Mouse (Mus musculus) gastrocnemius, adult 2 months (tissue): Measurements from ENCODE around the gene Slc10a3. TPM values are rescaled to one million over a fixed set of nuclear protein-coding genes. Genes with fewer than 3 reads are reported as not detected.
A peak's percentile ranks its signal among the peaks of the same experiment; 100 is the strongest.
"Not testable (repeated sequence)": the region's sequence is repeated elsewhere in the genome, so short reads cannot be mapped to it uniquely, and the experiment has no call there.

Experiments
- DNase-seq: peaks from one replicate; pipeline ENCODE4 v3.0.0; 2022
- H3K27ac ChIP-seq: fragments of 200-600 bp; 2 replicates; pipeline ENCODE4 v1.8.1; 2022; ENCODE audit warnings: mild to moderate bottlenecking
- H3K4me3 ChIP-seq: fragments of 200-600 bp; 2 replicates; pipeline ENCODE4 v1.8.1; 2022; ENCODE audit warnings: mild to moderate bottlenecking, moderate library complexity
- CTCF ChIP-seq: fragments of 200-600 bp; IDR thresholded peaks from 2 replicates; pipeline ENCODE4 v1.8.1; 2022; ENCODE audit warnings: antibody characterized with exemption, mild to moderate bottlenecking, moderate library complexity
- intact Hi-C: fragments of 180-260 bp; cut with DNase I; formaldehyde crosslinking; loops from one replicate; pipeline ENCODE4 v1.15.1; 2025
- long read RNA-seq, 2 experiments: library from polyadenylated mRNA; stranded (forward); transcript quantifications; one replicate each; pipeline ENCODE4 v2.0.0; 2021
- total RNA-seq, 2 experiments: library from RNA; stranded (reverse); gene quantifications; 2 replicates each; pipeline ENCODE4 v1.2.3; 2021

The Slc10a3 gene
- 1 to 10 TPM; 2.5 TPM for total RNA-seq
- long read RNA-seq, experiment 1, partial matches to known transcripts = 1 of 4 reads
- long read RNA-seq, experiment 1, other reads (novel, unspliced or antisense) = 0 of 4 reads
- long read RNA-seq, experiment 2, partial matches to known transcripts = 0 of 1 reads
- long read RNA-seq, experiment 2, other reads (novel, unspliced or antisense) = 0 of 1 reads

DNA sequence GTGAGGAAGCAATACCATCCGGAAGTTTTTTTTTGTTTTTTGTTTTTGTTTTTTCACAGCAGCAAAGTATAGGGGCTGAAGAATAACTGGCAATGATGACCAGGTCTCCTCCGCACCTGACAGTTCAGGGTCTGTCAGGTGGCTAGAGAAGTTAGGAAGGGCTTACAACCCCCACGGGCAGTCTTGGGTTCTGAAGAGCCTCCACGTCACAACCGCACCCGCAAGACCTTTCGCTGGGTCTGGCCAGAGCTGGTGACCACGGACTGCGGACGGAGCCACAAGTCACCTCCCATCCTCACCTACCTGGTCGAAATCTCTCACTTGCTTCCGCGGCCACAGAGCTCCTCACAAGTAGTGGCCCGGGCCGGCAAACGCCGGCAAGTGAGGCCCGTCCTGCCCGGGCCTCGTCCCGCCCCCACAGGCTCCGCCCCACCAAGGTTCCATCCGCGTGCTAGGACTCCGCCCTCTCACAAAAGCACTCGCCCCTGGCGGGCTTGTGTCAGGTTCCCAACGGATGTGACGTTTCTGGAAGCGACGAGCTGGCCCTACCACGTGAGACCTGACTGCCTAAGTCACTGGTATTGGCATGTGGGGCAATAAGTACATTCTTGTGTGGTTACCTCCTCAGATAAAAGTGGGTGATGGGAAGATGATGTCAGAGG, at the start of gene Slc10a3, which contains the start of gene Ubl4a:
Gene Slc10a3, minus strand, starts transcription at position 462 of the 662 bp plus-strand sequence.
Gene Ubl4a, minus strand, starts transcription at position 331 of the 662 bp plus-strand sequence.
- intact Hi-C loops = no loop called here
- peak; percentile 93 for DNase-seq
- H3K4me3 ChIP-seq = peak within 1 kb of the TSS; percentile 77

DNA sequence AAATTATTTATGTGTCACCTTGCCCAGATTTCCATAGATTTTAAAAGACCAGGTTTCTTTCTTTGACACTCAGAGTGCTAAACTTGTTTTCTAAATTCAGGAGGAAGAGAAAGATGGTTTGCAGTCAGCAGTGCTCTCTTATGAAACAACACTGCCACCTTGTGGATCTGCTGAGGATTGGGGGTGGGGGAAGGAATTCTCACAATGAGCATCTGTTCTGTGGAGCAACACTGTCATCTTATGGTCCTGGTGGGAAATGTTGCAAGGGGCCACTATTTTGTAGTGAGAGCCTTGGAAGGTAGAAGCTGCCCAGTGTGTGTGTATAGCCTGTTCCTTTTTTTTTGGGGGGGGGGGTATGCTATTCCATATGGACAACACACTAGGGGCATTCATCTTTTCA, 40.2 kb upstream of the Slc10a3 start:
- DNase-seq = peak; percentile 65
- Histone ChIP-seq H3K4me3 (no peak overlapping the region), H3K27ac (no peak overlapping the region)
- intact Hi-C loops = loop anchor here (1.0 to 5.0 kb wide), 5 partner anchors 164 to 616 kb away; partner anchors contain the start of genes Flna, Hcfc1 and Irak1
- peak; percentile 94 for TF ChIP-seq CTCF

More for the DNA sequence above, at the start of gene Slc10a3, which contains the start of gene Ubl4a:
- TF ChIP-seq CTCF = no peak
- peak within 1 kb of the TSS; percentile 82 for H3K27ac ChIP-seq

DNA sequence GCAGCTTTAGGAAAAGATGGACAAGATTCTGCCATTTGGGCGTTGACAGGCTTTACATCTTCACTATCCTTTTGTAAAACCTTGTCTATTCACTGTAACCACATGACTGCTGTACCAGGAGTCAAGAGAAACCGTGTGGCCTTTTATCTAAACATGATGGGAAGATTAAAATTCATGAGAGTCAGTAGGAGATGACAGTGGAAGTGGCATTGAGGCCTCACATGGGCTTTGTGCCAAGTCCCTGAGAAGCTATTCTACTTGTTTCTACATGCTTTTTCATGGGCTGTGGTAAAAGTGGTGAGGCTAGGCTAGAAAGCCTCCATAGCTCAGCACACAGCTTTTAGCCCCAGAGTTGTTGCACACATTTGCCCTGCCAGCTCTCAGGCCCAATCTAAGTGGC, 35.2 kb upstream of the Slc10a3 start:
- intact Hi-C loops = no loop called here
- H3K4me3 ChIP-seq = no peak overlapping the region
- no peak for DNase-seq
- H3K27ac ChIP-seq = no peak overlapping the region
- TF ChIP-seq CTCF = no peak

DNA sequence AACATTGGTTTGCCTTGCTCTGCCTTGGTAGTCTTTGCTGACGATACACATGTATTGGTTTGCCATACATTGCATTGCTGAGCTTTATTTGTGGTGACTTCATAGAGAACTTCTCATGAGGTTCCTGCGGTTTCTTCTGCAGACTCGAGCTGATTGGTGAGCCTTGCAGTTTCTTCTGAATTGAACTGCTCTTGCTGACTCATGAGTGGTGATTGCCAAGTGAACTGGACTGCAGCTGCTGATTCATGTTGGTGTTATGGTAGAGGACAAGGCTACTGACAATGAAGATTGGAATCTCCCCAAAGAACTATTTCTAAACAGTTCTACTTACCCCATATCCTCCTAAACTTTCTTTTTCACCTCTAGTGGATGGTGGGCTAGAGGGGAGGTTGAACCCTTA, 27.0 kb upstream of the Slc10a3 start:
- H3K27ac ChIP-seq = no peak overlapping the region
- intact Hi-C loops = no loop called here
- H3K4me3 ChIP-seq = no peak overlapping the region
- no peak for DNase-seq
- no peak for TF ChIP-seq CTCF

DNA sequence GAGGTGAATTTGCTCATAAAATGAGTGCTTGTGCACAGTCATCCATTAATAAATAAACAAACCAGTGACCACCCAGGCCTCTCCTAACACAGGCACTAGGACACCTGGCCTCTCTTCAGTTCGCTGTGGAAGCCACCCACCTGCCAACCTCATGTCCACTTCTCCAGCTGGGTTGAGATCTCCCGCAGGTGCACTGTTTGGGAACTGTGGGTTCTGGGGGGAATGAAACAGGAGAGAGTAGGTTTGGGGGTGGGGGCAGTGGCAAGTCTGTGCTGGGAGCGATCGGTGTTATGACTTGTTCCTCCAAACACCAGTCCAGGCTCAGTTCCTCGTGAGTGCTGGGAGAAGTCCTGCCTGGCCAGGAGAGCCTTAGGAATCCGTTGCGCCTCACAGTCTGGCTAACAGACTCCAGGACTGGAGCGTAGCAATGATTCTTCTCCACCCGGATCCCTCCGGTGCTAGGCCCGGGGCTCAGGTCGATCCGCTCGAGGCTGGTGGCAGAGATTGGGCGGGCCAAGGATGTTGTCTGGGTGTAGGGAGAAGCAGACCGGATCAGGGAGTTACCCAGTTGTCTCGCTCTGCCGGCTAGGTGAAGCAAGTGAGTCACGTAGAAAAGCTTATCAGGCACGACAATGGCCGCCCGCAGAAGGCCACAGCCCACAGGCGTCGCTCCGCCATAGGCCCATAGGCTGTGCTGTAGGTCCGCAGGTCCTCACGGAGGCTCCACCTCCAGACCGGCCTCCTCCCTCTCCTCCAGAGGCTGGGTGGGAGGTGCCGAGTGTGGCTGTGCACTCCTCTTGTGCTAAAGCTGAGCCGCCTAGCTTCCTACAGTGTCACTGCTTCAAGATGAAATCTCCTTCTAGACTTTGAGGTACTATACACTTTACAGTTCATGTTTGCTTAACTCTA, 19.6 kb upstream of the Slc10a3 start, which contains the start of the genes Fam3a and Ikbkg:
Gene Fam3a, minus strand, starts transcription at position 738 of the 909 bp plus-strand sequence.
Gene Ikbkg, plus strand, starts transcription at position 756 of the 909 bp plus-strand sequence.
- intact Hi-C loops = loop anchor here (5.0 kb wide), 1 partner anchor 145 kb away; the partner anchor contains the start of gene Flna
- peak within 1 kb of the TSS; percentile 79 for H3K4me3 ChIP-seq
- peak; percentile 89 for DNase-seq
- H3K27ac ChIP-seq = peak within 1 kb of the TSS; percentile 92
- peak; percentile 59 for TF ChIP-seq CTCF

DNA sequence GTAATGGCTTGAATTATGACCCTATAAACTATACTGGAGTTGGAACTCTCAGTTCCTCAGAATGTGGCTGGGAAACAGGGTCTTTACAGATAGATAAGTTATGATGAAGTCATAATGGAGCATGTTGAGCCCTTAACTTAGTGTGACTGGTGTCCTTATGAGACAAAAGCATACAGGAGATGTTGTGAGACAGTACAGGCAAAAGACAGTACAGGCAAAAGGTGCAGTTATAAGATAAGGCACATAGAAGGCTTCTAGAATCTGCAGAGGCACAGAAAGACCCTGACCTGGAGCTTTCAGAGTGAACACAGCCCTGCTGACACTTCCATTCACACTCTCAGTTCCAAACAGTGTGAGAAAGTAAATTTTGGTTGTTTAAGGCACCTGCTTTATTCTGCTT, 15.0 kb upstream of the Slc10a3 start:
- H3K27ac ChIP-seq = no peak overlapping the region
- TF ChIP-seq CTCF = no peak
- no peak overlapping the region for H3K4me3 ChIP-seq
- no peak for DNase-seq
- intact Hi-C loops = no loop called here

DNA sequence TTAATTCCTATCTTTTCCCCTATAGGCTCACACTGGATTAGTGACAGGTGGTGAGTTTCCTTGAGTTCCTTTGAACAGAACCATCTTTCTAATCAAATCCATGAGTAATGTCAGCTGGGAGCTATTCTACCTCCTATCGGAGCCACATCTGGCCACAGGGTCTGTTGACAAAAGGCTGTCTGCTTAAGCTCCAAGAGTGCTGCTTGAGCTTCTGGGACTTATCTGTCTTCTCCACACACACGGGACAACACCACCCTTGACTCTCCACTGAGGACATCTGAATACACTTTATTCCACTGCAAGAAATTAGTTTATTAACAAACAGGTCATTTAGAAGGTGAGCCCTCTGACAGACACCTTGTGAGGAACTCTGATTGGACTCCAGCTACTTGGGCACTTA, 11.3 kb upstream of the Slc10a3 start:
- H3K27ac ChIP-seq = no peak overlapping the region
- no peak for DNase-seq
- no peak for TF ChIP-seq CTCF
- intact Hi-C loops = no loop called here
- H3K4me3 ChIP-seq = no peak overlapping the region

DNA sequence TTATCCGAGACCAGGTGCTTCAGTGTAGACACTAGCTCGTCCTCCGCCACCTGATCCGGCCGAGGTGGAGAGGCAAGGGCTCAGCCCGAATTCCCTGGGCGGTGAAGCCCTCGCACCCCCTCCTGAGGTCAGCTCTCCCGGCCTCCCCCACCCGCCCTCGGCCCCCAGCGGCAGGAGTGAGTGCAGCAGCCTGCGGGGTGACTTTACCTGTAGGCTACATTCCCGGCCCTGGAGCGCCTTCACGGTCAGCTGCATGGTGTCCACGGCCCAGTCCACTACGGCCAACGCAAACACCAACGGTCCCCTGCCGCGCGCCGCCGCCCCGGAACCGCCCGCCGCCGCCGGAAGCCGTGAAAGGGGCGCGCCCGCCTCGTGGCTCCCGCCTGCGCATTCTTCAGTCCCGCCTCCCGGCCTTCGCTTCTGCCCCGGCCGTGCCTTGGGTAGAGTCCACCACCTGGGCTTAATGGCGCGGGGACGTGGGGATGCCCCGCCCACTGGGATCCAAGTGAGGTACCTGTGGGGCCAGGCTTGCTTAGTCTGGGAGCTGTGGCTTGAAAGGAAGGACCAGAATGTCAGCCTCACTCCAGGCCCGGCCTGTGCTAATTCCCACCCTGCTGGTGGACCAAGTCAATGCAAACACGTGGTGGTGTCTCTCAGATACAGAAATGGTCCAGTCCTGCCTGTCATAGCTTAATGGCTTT, 4.8 kb downstream of the Slc10a3 start:
- Histone ChIP-seq H3K4me3 (peak overlapping the region; percentile 71), H3K27ac (peak overlapping the region; percentile 93)
- intact Hi-C loops = loop anchor here (5.0 kb wide), 1 partner anchor 61 kb away; no protein-coding TSS in a partner anchor
- peak; percentile 20; the same call in 1 of the 2 replicates for TF ChIP-seq CTCF
- peak; percentile 86 for DNase-seq

DNA sequence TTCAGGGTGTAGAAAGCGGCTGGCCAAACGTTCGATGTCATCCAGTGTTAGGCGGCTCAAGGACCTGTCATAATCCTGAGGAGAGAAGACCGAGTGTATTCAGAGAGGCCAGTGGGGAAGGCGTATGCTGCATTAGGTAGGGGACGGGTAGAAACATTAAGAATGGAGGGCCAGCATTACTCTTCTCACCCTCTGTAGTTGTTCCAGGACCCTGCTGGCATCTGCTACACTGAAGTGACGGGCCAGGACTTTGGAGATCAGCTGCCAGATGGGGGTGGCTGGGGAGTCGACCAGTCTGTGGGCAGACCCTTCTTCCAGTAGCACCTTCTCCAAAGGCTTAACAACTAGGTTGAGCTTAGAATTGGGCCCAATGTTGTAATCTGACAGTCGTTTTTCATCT, 5.6 kb downstream of the Slc10a3 start:
- no peak for DNase-seq
- TF ChIP-seq CTCF = no peak
- intact Hi-C loops = loop anchor here (5.0 kb wide), 1 partner anchor 60 kb away; no protein-coding TSS in a partner anchor
- peak overlapping the region; percentile 93 for H3K27ac ChIP-seq
- peak overlapping the region; percentile 71 for H3K4me3 ChIP-seq

DNA sequence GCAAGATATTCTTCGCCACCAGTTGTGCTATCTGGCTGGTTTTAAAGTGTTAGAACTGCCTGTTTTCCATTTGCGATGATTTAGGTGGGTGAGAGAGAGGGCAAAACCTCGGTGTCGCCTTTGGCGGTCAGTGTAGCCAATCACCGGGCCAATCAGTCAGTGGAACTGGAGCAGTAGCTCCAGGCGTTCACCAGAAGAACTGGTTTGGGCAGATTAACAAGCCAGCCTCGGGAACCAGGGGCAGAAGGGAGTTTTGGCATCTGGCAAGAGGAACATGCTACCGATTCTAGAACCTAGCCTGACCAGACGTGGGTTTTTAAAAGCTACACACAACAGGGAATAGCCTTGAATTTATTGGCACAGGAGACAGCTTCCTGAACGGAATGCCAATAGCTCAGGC, 14.0 kb downstream of the Slc10a3 start:
- intact Hi-C loops = no loop called here
- no peak for DNase-seq
- no peak overlapping the region for H3K27ac ChIP-seq
- H3K4me3 ChIP-seq = no peak overlapping the region
- TF ChIP-seq CTCF = no peak

DNA sequence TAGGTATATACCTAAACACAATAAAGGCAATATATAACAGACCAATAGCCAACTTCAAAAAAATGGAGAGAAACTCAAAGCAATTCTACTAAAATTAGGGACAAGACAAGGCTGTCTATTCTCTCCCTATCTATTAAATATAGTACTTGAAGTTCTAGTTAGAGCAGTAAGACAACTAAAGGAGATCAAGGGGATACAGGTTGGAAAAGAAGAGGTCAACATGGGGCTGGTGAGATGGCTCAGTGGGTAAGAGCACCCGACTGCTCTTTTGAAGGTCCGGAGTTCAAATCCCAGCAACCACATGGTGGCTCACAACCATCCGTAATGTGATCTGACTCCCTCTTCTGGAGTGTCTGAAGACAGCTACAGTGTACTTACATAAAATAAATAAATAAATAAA, 16.1 kb downstream of the Slc10a3 start:
- H3K27ac ChIP-seq, H3K4me3 ChIP-seq, intact Hi-C loops, DNase-seq: not testable (repeated sequence)

DNA sequence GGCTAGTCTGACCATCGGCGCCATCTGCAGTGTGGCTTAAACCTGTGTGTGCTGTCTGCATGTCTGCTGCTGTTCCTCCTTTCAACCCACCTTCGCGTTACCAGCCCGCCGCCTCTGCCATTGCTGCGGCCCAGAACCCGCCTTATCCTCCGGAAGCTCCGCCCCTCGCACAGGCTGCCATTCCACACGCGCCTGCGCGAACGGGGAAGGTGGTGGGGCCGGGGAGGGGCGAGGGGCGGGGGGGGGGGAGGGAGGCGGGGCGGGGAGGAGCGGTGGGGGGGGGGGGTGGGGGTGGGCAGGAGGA, 19.7 kb downstream of the Slc10a3 start, which contains the start of gene Lage3:
Gene Lage3, minus strand, starts transcription at position 152 of the 304 bp plus-strand sequence.
- TF ChIP-seq CTCF = no peak
- intact Hi-C loops = no loop called here
- Histone ChIP-seq H3K27ac (peak within 1 kb of the TSS; percentile 83), H3K4me3 (peak within 1 kb of the TSS; percentile 79)
- peak; percentile 88 for DNase-seq
